Mouse (Mus musculus): ENCODE results near the gene Arsb.

The Arsb gene

DNA sequence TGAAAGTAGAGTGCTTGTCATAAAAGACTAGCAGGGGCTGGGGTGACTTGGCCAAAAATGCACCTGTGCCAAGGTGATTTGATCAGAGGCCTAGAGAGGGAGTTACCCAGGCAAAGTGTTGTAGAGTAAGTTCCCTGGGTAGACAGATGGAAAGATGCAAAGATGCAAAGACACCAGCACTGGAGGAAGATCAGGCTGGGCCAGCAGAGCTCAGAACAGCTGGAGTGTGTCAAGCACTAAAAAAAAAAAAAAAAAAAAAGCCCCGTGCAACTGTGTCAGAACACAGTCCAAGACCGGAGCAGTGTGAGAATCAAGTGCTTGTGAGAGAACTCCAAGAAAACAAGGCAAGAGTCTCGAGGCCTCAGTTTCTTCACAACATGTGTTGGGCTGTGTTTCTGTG lies 148.1 kb downstream of the Arsb start:
- DNase-seq (ENCODE audit: extremely low read depth, insufficient read length, low spot score), result no peak

- DNase-seq (ENCODE audit: extremely low read depth, insufficient read length, low spot score), result no peak
Measured at GRCm38 (mm10) chr13:93920080-93920785, 148.8 kb downstream of the Arsb start.

GRCm38 (mm10) chr13:93920786-93921300 lies 149.4 kb downstream of the Arsb start:
- DNase-seq (ENCODE audit: extremely low read depth, insufficient read length, low spot score), result no peak

- no peak for DNase-seq (ENCODE audit: extremely low read depth, insufficient read length, low spot score)
Measured at GRCm38 (mm10) chr13:93921831-93922565, 150.6 kb downstream of the Arsb start.

DNA sequence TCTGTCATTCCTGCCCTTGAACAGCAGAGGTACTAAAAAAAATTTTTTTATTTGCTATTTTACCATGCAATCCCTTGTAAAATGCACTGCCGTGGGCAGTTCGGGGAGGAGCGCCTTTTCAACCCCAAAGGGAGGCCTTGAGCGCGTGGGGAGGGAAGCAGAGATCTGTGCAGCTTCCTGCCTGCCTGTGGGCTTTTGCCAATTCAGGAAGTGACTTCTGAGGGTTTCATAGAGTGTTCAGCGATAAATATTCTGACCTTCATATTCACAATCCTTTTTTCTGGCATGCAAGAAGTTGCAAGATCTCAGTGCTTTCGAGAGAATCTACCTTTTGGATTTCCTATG lies 151.1 kb downstream of the Arsb start:
- no peak for DNase-seq (ENCODE audit: extremely low read depth, insufficient read length, low spot score)

DNA sequence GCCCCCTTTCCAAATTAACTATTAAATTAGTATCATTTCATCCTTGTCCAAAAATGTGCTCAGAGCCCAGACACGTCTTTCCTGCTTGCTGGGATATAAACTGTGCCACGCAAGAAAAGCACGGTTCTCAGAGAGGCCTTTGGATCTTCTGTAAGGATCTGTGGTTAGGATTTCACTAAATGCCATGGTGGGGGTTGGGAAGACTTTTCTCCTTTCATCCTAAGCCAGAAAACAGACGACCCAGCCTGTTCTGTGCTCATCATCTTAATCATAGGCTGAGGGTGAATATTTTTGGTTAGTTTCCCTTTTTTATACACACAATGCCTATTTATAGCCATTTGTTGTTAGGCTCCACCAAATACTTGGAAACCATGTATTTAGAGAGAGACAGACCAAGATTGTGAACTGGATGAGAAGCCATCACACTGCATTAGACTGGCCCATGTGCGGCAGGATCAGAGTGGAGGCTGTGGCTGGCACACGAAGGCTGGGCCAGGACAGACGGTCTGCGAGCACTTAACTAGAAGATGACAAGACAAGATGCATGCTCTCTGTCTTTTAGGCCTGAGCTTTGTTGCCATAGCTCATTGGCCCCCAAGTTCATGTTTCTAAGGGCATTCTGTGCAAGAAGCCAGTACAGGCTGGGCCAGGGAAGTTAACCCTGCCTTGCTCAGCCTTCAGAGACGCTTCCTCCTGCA lies 153.5 kb downstream of the Arsb start:
- no peak for DNase-seq (ENCODE audit: extremely low read depth, insufficient read length, low spot score)

- DNase-seq (ENCODE audit: extremely low read depth, insufficient read length, low spot score), result no peak
Measured at GRCm38 (mm10) chr13:93930561-93931340, 159.3 kb downstream of the Arsb start.

DNA sequence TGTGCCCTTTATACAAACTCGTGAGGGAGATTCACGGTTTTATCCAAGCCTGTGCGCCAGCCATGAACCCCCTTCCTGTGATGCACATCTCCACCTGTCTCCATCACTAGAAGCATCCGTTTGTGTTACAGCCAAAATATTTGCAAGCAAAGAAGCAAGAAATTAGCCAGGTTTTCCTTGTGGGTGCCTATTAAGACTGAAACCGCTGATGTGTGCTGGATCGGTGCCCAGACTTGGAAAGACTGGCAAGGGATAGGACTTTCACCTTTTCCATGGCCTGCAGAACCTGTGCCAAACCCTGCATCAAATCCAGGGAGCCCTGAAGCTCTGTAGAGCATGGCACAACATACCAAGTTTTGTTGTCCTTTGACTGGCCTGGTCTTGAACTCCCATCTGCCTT lies 165.0 kb downstream of the Arsb start:
- DNase-seq (ENCODE audit: extremely low read depth, insufficient read length, low spot score), result no peak

DNA sequence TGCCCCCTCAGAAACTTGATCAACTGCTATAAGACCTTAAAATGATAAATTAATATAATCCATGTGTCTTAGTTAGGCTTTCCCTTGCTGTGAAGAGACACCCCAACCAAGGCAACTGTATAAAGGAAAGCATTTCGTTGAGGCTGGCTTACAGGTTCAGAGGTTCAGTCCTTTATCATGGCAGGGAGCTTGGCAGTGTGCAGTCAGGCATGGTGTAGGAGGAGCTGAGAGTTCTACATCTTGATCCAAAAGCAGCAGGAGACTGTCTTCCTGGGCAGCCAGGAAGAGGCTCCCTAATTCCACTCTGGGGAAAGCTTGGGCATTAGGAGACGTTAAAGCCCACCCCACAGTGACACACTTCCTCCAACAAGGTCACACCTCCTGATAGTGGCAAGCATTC lies 166.7 kb downstream of the Arsb start:
- DNase-seq (ENCODE audit: extremely low read depth, insufficient read length, low spot score), result no peak

- DNase-seq (ENCODE audit: extremely low read depth, insufficient read length, low spot score), result no peak
Measured at GRCm38 (mm10) chr13:93939363-93940127, 168.1 kb downstream of the Arsb start.

DNA sequence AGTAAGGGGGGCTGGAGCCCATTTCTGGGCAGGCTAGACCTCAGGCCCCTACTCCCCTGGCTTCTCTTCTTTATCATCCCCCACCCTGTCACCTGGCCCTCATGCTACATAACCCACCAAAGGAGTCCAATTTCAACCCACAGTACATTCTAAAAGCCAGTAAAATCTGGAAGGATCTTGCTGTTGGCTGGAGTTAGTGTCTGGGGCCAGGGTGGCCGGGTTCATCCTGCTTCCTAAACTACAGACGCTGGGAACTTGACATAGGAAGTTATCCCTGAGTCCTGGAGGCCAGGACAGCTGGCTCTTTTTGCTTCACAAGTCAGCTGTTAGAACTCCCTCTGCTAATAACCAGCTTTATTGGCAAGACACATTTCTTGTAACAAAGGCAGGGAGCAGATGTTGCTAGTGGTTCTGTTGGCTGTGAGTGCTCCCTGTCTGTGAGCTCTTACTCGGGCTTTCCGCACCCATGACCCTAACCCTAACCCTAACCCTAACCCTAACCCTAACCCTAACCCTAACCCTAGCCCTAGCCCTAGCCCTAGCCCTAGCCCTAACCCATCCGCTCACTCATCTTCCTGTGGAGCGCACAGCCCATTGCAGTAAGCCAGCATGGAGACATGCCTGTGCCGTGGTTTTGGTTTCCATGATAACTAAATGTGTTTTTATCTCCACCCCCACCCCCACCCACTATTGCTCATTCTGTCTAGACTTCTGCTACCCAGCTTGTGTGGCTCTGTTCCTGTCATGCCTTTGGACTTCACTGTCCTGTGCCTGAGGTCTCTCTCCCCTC lies 169.5 kb downstream of the Arsb start:
- no peak for DNase-seq (ENCODE audit: extremely low read depth, insufficient read length, low spot score)

DNA sequence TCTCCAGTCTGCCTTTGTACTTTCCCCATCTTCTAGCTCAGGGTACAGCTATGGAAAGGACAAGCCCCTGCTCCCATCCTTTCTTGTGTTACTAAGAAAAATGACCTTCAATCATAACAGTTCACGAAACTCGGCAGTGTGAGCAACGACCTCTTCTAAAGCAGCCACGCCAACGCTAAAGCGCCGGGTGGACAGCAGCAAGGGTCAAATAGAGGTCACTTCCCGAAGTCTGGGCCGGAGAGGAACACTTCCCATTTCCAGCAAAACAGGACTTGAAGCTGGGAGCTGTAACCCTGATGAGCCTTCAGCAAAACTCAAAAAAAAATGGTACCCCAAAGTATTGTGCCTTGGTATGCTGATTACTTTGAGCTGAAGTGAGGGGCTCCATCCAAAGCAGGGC lies 179.6 kb downstream of the Arsb start:
- no peak for DNase-seq (ENCODE audit: extremely low read depth, insufficient read length, low spot score)

DNA sequence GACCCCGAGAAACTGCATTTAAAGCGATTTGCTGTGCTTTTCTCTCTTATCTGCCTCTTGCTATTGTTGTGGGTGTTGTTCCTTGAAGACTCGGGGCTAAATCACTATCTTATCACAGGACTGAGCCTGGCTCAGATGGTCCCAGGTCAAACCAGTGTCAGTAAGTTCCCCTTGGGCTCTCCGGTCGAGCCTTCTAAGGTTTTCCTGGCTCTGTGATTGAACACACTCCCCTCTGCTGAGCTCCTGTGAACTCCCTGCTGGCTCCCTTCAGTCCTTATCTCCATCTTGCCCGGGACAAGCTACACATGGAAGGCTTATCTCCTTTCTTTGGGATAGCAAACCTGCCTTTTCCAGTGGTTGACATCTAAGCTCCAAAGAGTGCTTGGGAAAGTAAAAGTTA lies 180.1 kb downstream of the Arsb start:
- no peak for DNase-seq (ENCODE audit: extremely low read depth, insufficient read length, low spot score)

DNA sequence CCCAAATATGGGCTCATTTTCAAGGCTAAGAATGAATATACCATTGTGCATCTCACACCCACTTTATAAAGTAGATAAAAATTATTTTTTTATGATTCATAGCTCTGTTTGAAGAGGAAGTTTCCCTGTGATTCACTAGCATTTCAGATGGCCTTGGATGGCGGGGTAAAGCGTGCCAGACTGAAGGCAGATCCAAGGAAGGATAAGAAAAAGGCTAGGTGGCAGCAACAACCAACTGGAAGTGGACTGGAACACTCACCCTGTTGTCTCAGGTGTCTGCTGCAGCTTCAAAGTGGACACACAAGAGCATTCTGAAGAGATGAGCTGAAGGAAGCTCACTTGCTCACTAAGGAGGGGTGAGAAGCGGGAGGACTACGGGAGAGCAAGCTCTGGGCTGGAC lies 181.0 kb downstream of the Arsb start:
- DNase-seq (ENCODE audit: extremely low read depth, insufficient read length, low spot score), result no peak

- no peak for DNase-seq (ENCODE audit: extremely low read depth, insufficient read length, low spot score)
Measured at GRCm38 (mm10) chr13:93957907-93958306, 186.5 kb downstream of the Arsb start.

DNA sequence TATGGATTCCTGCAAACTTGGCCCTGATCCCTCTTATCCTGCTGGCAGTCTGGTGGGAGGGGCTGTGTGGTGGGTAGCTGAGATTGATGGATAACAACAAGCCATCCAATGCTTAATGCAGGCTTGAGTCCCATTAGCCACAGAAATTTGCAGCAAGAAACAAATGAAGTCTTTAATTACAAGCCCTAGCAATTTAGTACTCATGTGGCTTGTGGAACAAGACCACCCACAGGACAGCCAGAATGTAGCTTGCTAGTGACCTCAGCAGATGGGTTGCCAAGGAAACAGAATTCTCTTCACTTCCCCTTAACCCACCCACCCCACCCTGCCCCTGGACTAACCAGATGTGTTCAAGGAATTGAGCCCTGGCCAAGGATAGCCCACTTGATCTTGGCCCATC lies 194.8 kb downstream of the Arsb start:
- DNase-seq (ENCODE audit: extremely low read depth, insufficient read length, low spot score), result no peak

GRCm38 (mm10) chr13:93967138-93967537 lies 195.7 kb downstream of the Arsb start:
- DNase-seq (ENCODE audit: extremely low read depth, insufficient read length, low spot score), result no peak

GRCm38 (mm10) chr13:93970115-93970514 lies 198.7 kb downstream of the Arsb start:
- peak; percentile 67 for DNase-seq (ENCODE audit: extremely low read depth, insufficient read length, low spot score)

DNA sequence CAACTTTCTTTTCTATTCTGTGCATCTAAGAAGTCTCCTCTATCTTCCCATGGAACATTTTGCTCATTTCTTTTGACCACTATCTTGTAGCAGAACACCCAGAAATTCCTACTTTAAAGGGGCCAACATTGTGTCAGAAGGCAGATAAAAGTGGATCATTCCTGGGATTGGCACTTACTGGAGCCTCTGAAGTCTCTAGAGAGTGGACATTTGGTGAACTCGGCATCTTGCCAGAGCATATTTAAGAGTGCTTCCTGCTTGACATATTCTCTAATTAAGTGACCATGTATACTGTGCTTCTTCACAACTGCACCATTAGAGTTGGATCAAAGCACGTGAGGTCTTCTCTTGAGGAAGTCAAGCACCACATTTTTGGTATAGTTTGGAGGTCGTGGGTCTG lies 201.0 kb downstream of the Arsb start:
- no peak for DNase-seq (ENCODE audit: extremely low read depth, insufficient read length, low spot score)

Data from 3134 (cell line).